Mouse (Mus musculus) bone marrow macrophage, adult 2 months (primary cell): ENCODE data around the gene Mnd1.

Experiments
- CTCF ChIP-seq: IDR thresholded peaks from 2 replicates; pipeline ENCODE4 v1.5.1; 2012; ENCODE audit warnings: low read depth, mild to moderate bottlenecking, low read length, moderate library complexity
- POLR2A ChIP-seq: IDR thresholded peaks from 2 replicates; pipeline ENCODE4 v1.6.1; 2012; ENCODE audit warnings: mild to moderate bottlenecking, low read depth, low read length, borderline replicate concordance

DNA sequence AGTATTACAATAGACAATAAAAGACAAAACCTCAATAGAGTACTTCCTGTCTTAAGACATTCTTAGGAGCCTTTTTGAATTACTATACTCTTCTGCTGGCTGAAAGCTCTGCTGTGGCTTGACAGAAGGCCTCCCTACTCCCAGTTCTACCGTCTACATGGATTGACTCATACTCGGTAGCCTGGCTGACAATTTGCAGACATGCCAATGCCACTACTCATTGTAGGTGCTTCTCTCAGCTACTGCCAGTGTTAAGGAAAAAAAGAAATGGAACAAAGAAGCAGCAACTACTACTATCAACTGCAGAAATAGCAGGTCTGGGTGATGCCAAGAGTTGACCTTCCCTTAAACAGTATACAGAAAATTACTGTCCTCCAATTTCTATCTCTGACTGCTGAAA lies 47.0 kb downstream of the Mnd1 start:
- no peak for TF ChIP-seq POLR2A
- no peak for TF ChIP-seq CTCF
